ENCODE assay signal across 10 mouse cellular contexts in the genomic region with DNA sequence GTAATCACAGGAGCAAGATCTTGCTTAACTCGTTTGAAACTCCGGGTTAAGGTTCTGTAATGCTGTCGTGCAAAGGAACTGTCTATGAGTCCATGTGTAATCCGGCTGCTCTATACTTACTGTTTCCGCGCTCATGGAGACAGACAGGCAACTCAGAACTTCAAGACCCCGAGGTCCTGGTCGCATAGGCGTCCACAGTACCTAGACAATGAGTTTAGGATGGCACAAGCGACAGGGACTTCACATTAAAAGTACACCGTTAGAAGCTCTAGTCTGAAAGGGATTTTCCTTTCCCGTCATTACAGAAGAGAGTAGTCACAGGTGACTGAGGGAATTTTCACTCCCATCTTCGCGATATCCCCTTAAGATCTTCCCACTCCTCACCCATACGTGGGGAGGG. TPM values are rescaled to one million over a fixed set of nuclear protein-coding genes. Genes with fewer than 3 reads are reported as not detected.
DNase-seq lines count a peak whose midpoint lies in the region; ATAC-seq and TF ChIP-seq lines count a peak whose summit lies in the region.
"Had no signal": no experiment of that assay in that cellular context is flagged by ENCODE, and none has a peak within 500 bp of the region (broad histone marks: within the 10 kb centered on the region; RNA-seq: fewer than 3 reads in every experiment).

No protein-coding gene starts in this region.

- TF ChIP-seq POLR2A in MEL (IDR thresholded peaks at IDR 0.05; ENCODE audit: control insufficient read depth in 1 of 2, insufficient read depth in 1 of 2, low read depth in 1 of 2, low read length in 2 of 2, poor library complexity in 1 of 2) = no peak

- peaks cover 20% of the 10 kb centered on the region for H3K27me3 ChIP-seq in heart, embryonic 15.5 days
- H3K27me3 ChIP-seq in MEL (ENCODE audit: control insufficient read depth in 1 of 2, insufficient read depth in 2 of 2, low read length in 2 of 2) = no peaks in the 10 kb centered on the region
- H3K27me3 ChIP-seq in hindbrain, embryonic 10.5 days (ENCODE audit: insufficient read depth, poor library complexity, severe bottlenecking) = peaks cover 67% of the 10 kb centered on the region
- H3K27me3 ChIP-seq in liver, postnatal 0 days (ENCODE audit: insufficient read depth, low read length) = peaks cover 50% of the 10 kb centered on the region

- H3K4me1 ChIP-seq in heart, embryonic 15.5 days (replicated peaks) = peaks cover 32% of the 10 kb centered on the region
- peaks cover 0 to 7% of the 10 kb centered on the region in 2 experiments; a peak in 2 of 4 replicates for H3K4me1 ChIP-seq in MEL (ENCODE audit: control insufficient read depth in 1 of 2, insufficient read depth in 2 of 2, low read length in 2 of 2)
- H3K4me1 ChIP-seq in hindbrain, embryonic 10.5 days (replicated peaks) = peaks cover 35% of the 10 kb centered on the region
- H3K4me1 ChIP-seq in liver, postnatal 0 days (ENCODE audit: insufficient read depth) = peaks cover 7% of the 10 kb centered on the region

- no peak overlapping the region for H3K27ac ChIP-seq in heart, embryonic 15.5 days
- no peak overlapping the region for H3K27ac ChIP-seq in MEL (ENCODE audit: control insufficient read depth, low read depth, low read length)
- no peak overlapping the region for H3K27ac ChIP-seq in hindbrain, embryonic 10.5 days
- no peak overlapping the region for H3K27ac ChIP-seq in liver, postnatal 0 days (ENCODE audit: low read depth)
- H3K27ac ChIP-seq: macrophage had no signal

- H3K9me3 ChIP-seq in heart, embryonic 15.5 days (replicated peaks) = no peaks in the 10 kb centered on the region
- H3K9me3 ChIP-seq in MEL (replicated peaks; ENCODE audit: insufficient read depth, low read length) = no peaks in the 10 kb centered on the region
- H3K9me3 ChIP-seq in hindbrain, embryonic 10.5 days = no peaks in the 10 kb centered on the region
- no peaks in the 10 kb centered on the region for H3K9me3 ChIP-seq in liver, postnatal 0 days (ENCODE audit: low read length)

- peak overlapping the region; percentile 30; the same call in 1 of the 2 replicates for H3K9ac ChIP-seq in heart, embryonic 15.5 days
- no peak overlapping the region for H3K9ac ChIP-seq in MEL (ENCODE audit: control insufficient read depth, low read depth, low read length, poor library complexity, severe bottlenecking)
- H3K9ac ChIP-seq in liver, postnatal 0 days (replicated peaks) = no peak overlapping the region

- no peak for TF ChIP-seq EP300 in MEL (IDR thresholded peaks at IDR 0.05; ENCODE audit: low read depth in 1 of 2, low read length in 2 of 2)
- no peak for TF ChIP-seq EP300 in liver, postnatal 0 days (IDR thresholded peaks at IDR 0.05; ENCODE audit: low read depth)

- peak overlapping the region; percentile 97 for H3K4me2 ChIP-seq in heart, embryonic 15.5 days
- peak overlapping the region; percentile 96 for H3K4me2 ChIP-seq in liver, postnatal 0 days (ENCODE audit: low read depth, low read length)

- peak overlapping the region; percentile 72 for H3K4me3 ChIP-seq in heart, embryonic 15.5 days
- H3K4me3 ChIP-seq in MEL (ENCODE audit: control insufficient read depth in 1 of 2, insufficient read depth in 1 of 2, low read depth in 2 of 2, low read length in 2 of 2) = peak overlapping the region; percentile 26 to 33; a peak in 3 of 4 replicates
- peak overlapping the region; percentile 77 for H3K4me3 ChIP-seq in hindbrain, embryonic 10.5 days
- no peak overlapping the region; the same call in 1 of the 2 replicates for H3K4me3 ChIP-seq in liver, postnatal 0 days (ENCODE audit: low read depth, low read length)

- ATAC-seq in heart, embryonic 15.5 days (replicated peaks; ENCODE audit: insufficient number of reproducible peaks, insufficient read depth, low FRiP score, low read depth) = no peak
- ATAC-seq in liver, postnatal 0 days = peak; percentile 6; the same call in 1 of the 2 replicates

- no peak for TF ChIP-seq RAD21 in MEL (IDR thresholded peaks at IDR 0.05; ENCODE audit: low read depth, low read length)

- no peak for TF ChIP-seq CTCF in MEL (IDR thresholded peaks at IDR 0.05 in 2 of 3, conservative IDR thresholded peaks at IDR 0.05 in 1 of 3; ENCODE audit: control insufficient read depth in 1 of 3, insufficient read depth in 1 of 3, low read depth in 2 of 3, low read length in 3 of 3, poor library complexity in 1 of 3, severe bottlenecking in 1 of 3)
- TF ChIP-seq CTCF in liver, postnatal 0 days (IDR thresholded peaks at IDR 0.05; ENCODE audit: low read depth) = no peak

- no peaks in the 10 kb centered on the region for H3K36me3 ChIP-seq in heart, embryonic 15.5 days
- no peaks in the 10 kb centered on the region for H3K36me3 ChIP-seq in MEL (ENCODE audit: control insufficient read depth in 1 of 2, insufficient read depth in 2 of 2, low read length in 2 of 2)
- H3K36me3 ChIP-seq in hindbrain, embryonic 10.5 days = no peaks in the 10 kb centered on the region
- H3K36me3 ChIP-seq in liver, postnatal 0 days (replicated peaks; ENCODE audit: insufficient read depth, low read length) = no peaks in the 10 kb centered on the region

- 12% methylated on average over 15 of the region's 15 CpGs for WGBS in heart, embryonic 15.5 days
- 20% methylated on average over 15 of the region's 15 CpGs for WGBS in hindbrain, embryonic 10.5 days
- 18% methylated on average over 15 of the region's 15 CpGs for WGBS in liver, postnatal 0 days (ENCODE audit: insufficient replicate concordance)

- DNase-seq in heart, adult 18-20 months = no peak
- DNase-seq in MEL (ENCODE audit: low read depth, low spot score) = no peak
- DNase-seq in hindbrain, embryonic 10.5 days (ENCODE audit: low spot score) = no peak
- DNase-seq in liver, postnatal 0 days = no peak
- DNase-seq in cerebellum, adult 8-10 months = no peak
- no peak for DNase-seq in embryo, embryonic 11 days
- DNase-seq in thymus, postnatal 4 days = no peak

- no peaks in the 10 kb centered on the region for H3K79me2 ChIP-seq in MEL (ENCODE audit: control insufficient read depth, insufficient read depth, low read length, poor library complexity)

TF ChIP-seq in MEL, 35 proteins besides CTCF, POLR2A, EP300 and RAD21:
- TF ChIP-seq ZC3H11A (IDR thresholded peaks at IDR 0.05; ENCODE audit: low read depth, low read length) = no peak
- no peak for TF ChIP-seq UBTF (IDR thresholded peaks at IDR 0.05; ENCODE audit: borderline replicate concordance, insufficient read depth, low read depth, low read length)
- no peak for TF ChIP-seq GATA1 (IDR thresholded peaks at IDR 0.05; ENCODE audit: low read depth, low read length)
- no peak for TF ChIP-seq MYB (IDR thresholded peaks at IDR 0.05; ENCODE audit: low read depth, low read length)
- no peak for TF ChIP-seq MAX (IDR thresholded peaks at IDR 0.05; ENCODE audit: low read length)
- TF ChIP-seq BHLHE40 (IDR thresholded peaks at IDR 0.05; ENCODE audit: borderline replicate concordance, low read depth, low read length) = no peak
- no peak for TF ChIP-seq POLR2AphosphoS5 (IDR thresholded peaks at IDR 0.05; ENCODE audit: borderline replicate concordance, low read depth, low read length)
- no peak for TF ChIP-seq POLR2AphosphoS2 (IDR thresholded peaks at IDR 0.05; ENCODE audit: low read length)
- no peak for TF ChIP-seq MXI1 (IDR thresholded peaks at IDR 0.05; ENCODE audit: low read depth, low read length)
- TF ChIP-seq USF2 (IDR thresholded peaks at IDR 0.05; ENCODE audit: borderline replicate concordance in 1 of 2, insufficient read depth in 1 of 2, low read depth in 1 of 2, low read length in 2 of 2) = no peak
- no peak for TF ChIP-seq ZMIZ1 (IDR thresholded peaks at IDR 0.05; ENCODE audit: low read depth, low read length)
- no peak for TF ChIP-seq GABPA (IDR thresholded peaks at IDR 0.05; ENCODE audit: low read depth, low read length)
- TF ChIP-seq SMC3 (IDR thresholded peaks at IDR 0.05; ENCODE audit: low read depth, low read length) = no peak
- TF ChIP-seq MYC (IDR thresholded peaks at IDR 0.05; ENCODE audit: low read depth, low read length) = no peak
- TF ChIP-seq HCFC1 (IDR thresholded peaks at IDR 0.05; ENCODE audit: low read depth, low read length) = no peak
- no peak for TF ChIP-seq USF1 (IDR thresholded peaks at IDR 0.05; ENCODE audit: low read depth, low read length)
- no peak for TF ChIP-seq TCF12 (IDR thresholded peaks at IDR 0.05; ENCODE audit: low read depth, low read length)

RNA-seq across cellular contexts. Expression of gene Spsb1, which starts 0.8 kb away (rescaled TPM):
- 10.2 and 12.5 TPM in 2 replicates for polyA plus RNA-seq in heart, embryonic 15.5 days (2015; fragmentation: Nextera tagmentation; extraction: Ambion mirVana)
- 10 to 100 TPM; 34.1 to 41.4 TPM for total RNA-seq in heart, adult 18-20 months (2021)
- 0.12 TPM in 1 of 2 replicates, not detected in the other for total RNA-seq in MEL (2012; rRNA removed)
- under 1 TPM in 1 of 2 experiments, not detected in 1; 0.25 TPM for polyA plus RNA-seq in MEL (2012; ENCODE audit: insufficient read depth in 1 of 2, insufficient read length in 2 of 2, low read depth in 1 of 2, low replicate concordance in 2 of 2, missing spikeins in 1 of 2)
- 10.7 and 12.0 TPM in 2 replicates for polyA plus RNA-seq in hindbrain, embryonic 10.5 days (2016; fragmentation: Nextera tagmentation; extraction: Ambion mirVana)
- polyA plus RNA-seq in liver, postnatal 0 days (2015; fragmentation: Nextera tagmentation; extraction: Ambion mirVana) = 1.3 and 1.7 TPM in 2 replicates
- total RNA-seq: granulocyte monocyte progenitor cell, adult 5-6 weeks had no signal

RNA-seq across cellular contexts. Expression of gene H6pd, which starts 53.2 kb away (rescaled TPM):
- 10.2 and 16.0 TPM in 2 replicates for polyA plus RNA-seq in heart, embryonic 15.5 days (2015; fragmentation: Nextera tagmentation; extraction: Ambion mirVana)
- total RNA-seq in heart, adult 18-20 months (2021) = 10 to 100 TPM; 35.4 to 48.7 TPM
- 6.9 and 7.8 TPM in 2 replicates for total RNA-seq in MEL (2012; rRNA removed)
- 10 to 100 TPM in 1 of 2 experiments, not detected in 1; 10.8 TPM for polyA plus RNA-seq in MEL (2012; ENCODE audit: insufficient read depth in 1 of 2, insufficient read length in 2 of 2, low read depth in 1 of 2, low replicate concordance in 2 of 2, missing spikeins in 1 of 2)
- 4.8 and 5.6 TPM in 2 replicates for polyA plus RNA-seq in hindbrain, embryonic 10.5 days (2016; fragmentation: Nextera tagmentation; extraction: Ambion mirVana)
- 33.0 and 36.5 TPM in 2 replicates for polyA plus RNA-seq in liver, postnatal 0 days (2015; fragmentation: Nextera tagmentation; extraction: Ambion mirVana)
